Mouse (Mus musculus): Measurements from ENCODE around the gene Kcnd1.
A peak's percentile ranks its signal among the peaks of the same experiment; 100 is the strongest.
"Not testable (repeated sequence)": the region's sequence is repeated elsewhere in the genome, so short reads cannot be mapped to it uniquely, and the experiment has no call there.

The Kcnd1 gene

DNA sequence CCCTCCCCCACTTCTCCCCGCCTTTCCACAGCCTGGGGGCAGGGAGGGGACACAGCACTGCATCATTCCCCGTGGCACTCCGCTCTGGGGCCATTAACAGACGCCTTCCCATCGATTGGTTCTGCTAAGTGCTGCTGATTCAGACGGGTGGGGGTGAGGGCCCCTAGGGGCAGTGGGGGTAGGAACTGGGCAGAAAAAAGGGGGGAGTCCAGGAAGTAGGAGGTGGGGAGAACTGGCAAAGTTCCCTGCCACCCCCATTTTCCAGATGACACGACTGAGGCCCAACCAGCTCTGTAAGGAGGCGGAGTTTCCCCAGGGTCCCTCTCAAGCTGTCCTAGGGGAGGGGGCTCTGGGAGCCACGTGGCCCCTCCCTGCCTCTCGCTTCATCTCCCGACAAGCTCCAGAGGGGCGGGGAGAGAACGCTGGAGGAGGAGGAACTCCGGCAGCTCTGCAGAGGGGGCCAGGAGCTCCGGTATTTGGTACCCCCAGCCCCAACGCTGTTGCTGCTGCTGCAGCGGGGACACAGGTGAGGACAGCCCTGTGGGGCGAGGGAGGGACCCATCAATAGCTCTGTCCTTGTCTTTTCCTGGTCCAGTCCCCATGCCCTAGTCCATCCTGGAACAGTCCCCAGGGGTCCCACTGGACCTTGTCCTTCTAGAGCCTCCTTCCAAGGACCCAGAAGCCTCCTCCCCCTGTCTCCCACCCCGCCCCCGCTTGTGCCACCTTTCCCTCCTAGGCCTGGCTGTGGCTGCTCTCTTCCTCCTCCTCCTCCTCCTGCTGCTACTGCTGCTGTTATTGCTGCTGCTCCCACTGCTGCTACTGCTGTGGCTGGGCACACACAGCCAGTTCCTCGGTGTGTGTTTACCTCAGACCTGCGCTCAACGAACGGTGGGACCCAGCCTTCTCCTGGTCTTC, at the start of gene Kcnd1:
TSS of gene Kcnd1 (plus strand) at position 425 of the 915 bp plus-strand sequence.
- DNase-seq (ENCODE audit: low read depth, low spot score): peak; percentile 71

DNA sequence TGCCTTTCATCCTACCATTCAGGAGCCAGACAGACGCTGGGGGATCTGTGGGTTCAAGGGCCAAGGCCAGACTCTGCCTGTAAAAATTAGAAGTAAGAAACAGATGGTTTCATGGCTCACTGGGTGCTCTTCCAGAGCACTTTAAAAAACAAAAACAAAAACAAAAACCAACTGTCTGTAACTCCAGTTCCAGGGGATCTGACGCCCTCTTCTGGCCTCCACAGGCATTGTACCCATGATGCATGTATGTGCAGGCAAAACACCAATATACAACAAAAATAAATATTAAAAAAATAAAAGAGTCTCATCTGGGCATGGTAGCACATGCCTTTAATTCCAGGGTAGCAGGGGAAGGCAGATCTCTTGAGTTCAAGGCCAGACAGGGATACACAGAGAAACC, 49.3 kb upstream of the Kcnd1 start:
- no peak for DNase-seq (ENCODE audit: low read depth, low spot score)

DNA sequence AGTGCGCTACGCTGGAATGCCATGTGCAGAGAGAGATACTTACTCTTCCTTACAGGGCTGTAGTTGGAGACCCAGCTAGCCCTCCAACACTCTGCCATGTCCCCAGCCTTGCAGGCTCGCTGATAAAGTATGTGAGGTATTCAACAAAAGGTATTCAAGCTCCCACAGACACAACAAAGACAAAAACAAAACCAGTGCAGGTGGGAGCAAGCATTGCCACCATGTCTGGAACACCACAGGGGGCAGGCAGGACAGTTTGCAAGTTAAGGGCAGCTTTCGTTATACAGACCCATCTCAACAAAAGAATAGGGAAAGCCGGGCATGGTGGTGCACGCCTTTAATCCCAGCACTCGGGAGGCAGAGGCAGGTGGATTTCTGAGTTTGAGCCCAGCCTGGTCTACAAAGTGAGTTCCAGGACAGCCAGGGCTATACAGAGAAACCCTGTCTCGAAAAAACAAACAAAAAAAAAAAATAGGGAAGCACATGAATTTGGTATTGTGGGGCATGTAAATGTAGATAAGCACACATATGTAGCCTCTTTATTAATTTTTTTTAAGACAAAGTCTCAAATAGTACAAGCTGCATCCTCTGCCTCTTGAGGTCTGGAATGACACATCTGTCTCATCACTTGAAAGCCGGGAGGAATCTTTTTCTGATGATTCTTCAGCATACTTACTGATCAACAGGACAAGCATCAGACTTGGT, 46.4 kb upstream of the Kcnd1 start:
- DNase-seq (ENCODE audit: low read depth, low spot score): no peak

DNA sequence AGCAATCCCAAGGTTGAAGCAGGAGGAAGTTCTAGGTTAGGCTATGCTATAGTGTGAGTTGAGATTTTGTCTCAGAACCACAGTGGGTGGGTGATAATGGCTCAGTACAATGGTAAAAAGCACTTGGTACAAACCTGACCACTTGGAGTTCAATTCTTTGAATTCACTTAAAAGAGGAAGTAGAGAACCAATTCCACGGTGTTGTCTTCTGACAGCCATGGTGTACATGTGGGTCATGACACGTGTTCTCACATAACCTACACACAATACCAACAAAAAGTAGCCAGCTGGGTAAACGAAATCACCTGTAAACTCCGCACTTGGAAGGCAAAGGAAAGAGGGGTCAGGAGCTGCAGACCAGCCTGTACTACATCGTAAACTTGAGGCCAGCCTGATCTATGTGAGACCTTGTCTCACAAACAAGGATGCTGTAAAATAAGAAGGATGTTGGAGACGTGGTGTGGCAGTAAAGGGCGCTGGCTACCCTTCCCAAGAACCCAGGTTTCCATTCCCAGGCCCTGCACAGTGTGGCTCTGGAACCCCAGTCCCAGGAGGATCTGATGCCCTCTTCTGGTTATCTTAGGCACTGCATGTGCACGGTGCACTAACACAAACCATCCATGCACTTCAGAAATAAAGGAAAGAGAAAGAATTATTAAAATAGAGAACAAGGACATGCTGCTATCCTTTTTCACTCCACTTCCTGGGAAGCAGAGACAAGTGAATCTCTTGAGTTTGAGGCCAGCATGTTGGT, 45.6 kb upstream of the Kcnd1 start:
- peak; percentile 66 for DNase-seq (ENCODE audit: low read depth, low spot score)

DNA sequence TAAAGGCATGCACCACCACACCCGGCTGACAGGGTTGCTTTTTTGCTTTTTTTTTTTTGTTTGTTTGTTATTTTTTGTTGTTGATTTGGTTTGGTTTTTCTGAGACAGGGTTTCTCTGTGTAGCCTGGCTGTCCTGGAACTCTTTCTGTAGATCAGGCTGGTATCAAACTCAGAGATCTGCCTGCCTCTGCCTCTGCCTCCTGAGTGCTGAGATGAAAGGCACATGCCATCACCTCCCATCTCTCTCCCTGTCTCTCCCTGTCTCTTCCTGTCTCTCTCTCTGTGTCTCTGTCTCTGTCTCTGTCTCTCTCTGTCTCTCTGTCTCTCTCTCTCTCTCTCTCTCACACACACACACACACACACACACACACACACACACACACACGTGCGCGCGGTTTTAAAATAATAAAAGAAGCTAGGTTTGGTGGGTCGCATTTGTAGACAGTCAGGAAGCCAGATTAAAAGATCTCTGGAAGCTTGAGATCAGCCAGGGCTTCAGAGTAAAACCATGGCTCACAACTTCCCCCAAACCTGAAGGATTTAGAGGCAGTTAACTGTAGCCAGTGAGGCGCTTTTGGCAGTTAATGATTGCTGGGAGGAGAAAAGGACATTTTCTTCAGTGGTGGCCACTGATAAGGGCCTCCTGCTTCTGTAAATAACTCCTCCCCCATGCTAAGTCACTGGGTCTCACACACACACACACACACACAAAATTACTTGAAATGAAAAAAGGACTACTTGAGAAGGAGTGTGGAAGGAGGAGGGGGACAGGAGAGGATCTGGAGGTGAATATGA, 43.4 kb upstream of the Kcnd1 start:
- no peak for DNase-seq (ENCODE audit: low read depth, low spot score)

DNA sequence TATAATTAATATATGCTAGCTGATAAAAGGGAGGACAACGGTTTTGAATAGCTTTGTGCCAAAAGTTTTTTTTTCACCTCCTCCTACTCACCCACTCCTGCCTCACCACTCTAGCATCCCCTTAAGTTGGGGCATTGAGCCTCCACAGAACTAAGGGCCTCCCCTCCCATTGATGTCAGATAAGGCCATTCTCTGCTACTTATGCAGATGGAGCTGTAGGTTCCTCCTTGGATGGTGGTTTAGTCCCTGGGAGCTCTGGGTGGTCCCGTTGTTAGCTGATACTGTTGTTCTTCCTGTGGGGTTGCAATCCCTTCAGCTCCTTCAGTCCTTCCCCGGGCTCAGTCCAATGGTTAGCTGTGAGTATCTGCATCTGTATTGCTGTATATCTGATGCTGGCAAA, 42.8 kb upstream of the Kcnd1 start:
- DNase-seq (ENCODE audit: low read depth, low spot score): no peak

DNA sequence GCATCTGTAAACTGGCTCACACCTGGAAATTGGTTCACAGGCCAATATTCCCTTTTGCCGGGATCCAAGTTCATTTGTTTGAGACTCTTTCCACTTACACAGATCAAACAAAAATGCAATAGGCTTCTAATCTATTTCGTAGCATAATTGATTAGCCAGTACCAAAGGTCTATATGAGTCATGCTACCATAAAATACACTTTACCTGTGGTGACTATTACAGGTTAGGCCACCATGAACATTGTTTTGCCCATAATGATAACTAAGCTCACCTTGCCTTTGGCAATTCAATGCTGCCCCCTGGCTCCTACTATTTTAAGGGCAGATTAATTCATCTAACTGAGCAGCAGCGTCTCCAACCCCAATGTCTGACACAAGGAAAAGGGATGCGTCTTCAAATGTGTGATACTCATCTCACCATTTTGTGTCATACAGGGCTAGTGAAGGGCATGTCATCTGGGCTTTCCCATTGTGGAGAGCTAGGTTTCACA, 39.4 kb upstream of the Kcnd1 start:
- DNase-seq (ENCODE audit: low read depth, low spot score): no peak

DNA sequence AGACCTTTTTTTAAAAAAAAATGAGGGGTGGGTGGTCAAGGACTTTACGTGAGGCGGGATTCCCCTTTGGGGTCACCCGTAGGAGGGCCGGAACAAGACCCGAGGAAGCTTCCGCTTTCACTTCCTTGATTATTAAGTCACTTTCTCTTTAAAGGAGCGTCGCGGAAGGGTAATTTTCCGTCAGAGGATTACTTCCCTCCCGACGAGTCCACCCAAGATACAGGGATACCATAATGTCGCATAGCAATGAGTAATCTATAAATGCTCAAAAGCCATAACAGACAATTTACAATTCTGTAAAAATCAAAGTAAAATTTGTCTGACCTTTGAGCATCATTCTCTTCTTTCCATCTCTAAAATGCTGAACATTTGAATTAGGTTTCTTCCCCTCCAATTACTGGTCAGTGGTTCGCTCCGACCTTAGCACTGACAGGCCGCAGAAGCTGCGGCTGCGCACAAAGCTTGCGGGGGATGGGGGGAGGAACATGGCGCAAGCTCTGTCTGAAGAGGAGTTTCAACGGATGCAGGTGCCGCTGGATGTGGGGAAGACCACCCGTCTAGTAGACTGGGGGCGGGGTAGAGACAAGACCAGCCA, 32.5 kb upstream of the Kcnd1 start, which contains the start of gene Gripap1:
TSS of gene Gripap1 (plus strand) at position 224 of the 595 bp plus-strand sequence.
- DNase-seq (ENCODE audit: low read depth, low spot score): peak; percentile 96

DNA sequence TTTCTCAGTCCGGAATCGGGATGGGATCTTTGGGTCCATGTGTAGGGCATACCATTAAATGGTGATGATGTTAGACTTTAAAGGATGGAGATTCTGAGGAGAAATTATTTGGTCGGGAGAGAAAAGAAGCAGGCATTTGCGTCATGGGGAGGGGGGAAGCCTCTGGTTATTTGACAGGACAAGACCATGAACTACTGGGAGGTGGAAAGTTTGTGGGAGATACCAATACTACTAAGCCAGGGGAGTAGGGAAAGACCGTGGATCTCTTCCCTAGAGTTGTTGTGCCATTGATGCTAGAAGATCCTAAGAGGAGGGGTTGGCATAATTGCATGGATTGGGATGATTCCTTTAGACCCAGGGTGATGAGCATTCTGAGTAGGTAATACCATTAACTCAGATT, 31.8 kb upstream of the Kcnd1 start:
- peak; percentile 54 for DNase-seq (ENCODE audit: low read depth, low spot score)

DNA sequence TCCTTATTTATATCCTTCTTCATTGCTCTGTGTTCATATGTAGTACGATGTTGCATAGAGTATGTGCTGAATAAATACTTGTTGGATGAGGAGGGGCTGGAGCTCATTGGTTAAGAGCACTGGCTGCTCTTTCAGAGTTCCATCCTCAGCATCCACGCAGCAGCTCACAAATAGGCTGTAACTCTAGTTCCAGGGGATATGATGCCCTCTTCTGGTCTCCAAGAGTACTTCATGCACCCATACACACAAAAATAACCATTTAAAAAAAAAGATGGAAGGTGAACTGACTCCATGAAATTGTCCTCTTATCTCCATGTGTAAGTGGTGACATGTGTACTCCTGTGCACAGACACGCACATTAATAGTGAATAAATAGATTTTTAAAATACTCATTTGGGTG, 28.7 kb upstream of the Kcnd1 start:
- peak; percentile 58 for DNase-seq (ENCODE audit: low read depth, low spot score)

DNA sequence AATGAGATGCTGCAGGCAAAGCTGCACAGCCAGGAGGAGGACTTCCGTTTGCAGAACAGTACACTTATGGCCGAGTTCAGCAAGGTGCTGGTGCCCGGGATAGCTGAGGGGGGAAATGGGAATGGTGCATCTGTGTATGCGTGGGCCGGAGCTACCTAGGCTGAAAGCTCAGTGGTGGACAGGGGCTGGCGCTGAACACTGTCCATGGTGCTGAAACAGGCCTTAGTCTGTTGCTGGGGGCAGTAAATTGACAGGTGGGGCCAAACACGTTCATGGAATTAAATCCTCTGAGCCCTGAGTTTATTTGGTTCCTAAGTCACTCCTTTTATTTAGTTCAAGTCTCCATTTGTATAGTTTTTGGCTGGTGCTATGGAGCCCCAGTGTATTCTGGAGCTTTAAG, 27.1 kb upstream of the Kcnd1 start:
- no peak for DNase-seq (ENCODE audit: low read depth, low spot score)

DNA sequence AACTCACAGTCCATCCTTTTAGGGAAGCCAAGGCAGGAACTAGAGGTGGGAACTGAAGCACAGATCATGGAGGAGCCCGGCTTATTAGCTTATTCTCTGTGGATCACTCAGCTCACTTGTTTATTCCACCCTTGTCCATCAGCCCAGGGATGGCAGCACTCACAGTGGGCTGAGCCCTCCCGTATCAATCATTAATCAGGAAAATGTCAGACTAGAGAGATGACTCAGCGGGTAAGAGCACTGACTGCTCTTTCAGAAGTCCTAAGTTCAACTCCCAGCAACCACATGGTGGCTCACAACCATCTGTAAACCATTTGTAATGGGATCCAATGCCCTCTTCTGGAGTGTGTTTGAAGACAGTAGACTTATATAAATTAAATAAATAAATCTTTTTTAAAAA, 24.8 kb upstream of the Kcnd1 start:
- no peak for DNase-seq (ENCODE audit: low read depth, low spot score)

DNA sequence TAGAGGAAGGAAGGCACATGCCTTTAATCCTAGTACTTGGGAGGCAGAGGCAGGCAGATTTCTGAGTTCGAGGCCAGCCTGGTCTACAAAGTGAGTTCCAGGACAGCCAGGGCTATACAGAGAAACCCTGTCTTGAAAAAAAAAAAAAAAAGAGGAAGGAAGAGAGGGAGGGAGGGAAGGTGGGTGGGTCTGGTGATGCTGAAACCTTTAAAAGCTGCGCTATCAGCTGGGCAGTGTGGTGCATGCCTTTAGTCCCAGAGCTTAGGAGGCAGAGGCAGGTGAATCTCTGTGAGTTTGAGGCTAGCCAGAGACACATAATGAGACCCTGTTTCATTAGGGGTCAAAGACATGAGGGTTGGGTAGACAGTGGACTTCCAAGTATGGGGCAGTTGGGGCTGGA, 19.9 kb upstream of the Kcnd1 start:
- not testable (repeated sequence) for DNase-seq (ENCODE audit: low read depth, low spot score)

DNA sequence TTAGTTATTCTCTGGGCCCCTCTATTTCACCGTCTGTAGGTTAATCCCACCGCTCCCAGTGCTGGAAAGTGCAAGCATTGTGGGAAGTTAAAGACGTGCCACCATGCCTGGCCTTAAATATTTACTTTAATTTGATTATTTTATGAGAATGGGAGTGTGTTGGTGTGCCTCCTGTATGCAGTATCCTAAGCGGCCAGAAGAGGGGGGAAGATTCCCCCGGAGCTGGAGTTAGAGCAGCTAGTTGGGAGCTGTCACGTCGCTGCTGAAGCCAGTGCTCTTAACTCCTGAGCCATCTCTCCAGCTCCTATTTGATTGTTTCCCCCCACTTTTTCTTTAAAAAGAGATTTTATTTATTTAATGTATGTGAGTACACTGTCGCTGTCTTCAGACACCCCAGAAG, 7.1 kb upstream of the Kcnd1 start:
- not testable (repeated sequence) for DNase-seq (ENCODE audit: low read depth, low spot score)

DNA sequence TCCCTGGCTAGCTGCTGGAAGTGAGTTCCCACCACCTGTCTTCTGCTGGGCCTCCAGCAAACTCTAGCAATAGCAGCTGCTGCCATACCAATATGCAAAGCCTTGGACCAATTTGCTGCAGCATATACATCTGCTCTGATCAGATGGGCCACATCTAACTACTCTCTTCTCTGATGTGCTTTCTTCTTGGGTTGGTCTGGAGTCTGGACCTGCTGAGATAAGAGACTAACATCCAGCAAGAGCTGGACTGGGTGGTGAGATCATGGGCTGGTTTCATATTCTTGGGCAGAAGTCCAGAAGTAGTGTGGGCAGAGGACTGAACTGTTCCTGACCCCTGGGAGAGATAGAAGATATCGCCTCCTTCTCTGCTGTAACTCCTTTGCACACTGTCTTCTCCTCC, 15.1 kb downstream of the Kcnd1 start:
- DNase-seq (ENCODE audit: low read depth, low spot score): no peak

DNA sequence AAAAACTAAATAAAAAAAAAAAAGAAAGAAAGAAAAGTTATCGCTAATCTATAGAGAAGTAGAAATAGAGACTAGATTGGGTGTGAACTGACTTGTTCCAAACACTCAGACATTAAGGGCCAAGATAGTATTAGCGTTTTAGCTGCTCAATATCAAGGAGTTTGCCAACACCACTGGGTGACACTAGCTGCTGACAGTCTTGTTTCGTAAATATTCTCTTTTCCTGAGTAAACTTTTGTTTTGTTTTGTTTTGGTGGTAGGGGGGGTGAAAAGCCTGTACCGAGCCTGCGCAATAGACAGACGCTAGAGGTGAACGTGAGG, 18.7 kb downstream of the Kcnd1 start:
- DNase-seq (ENCODE audit: low read depth, low spot score): no peak

DNA sequence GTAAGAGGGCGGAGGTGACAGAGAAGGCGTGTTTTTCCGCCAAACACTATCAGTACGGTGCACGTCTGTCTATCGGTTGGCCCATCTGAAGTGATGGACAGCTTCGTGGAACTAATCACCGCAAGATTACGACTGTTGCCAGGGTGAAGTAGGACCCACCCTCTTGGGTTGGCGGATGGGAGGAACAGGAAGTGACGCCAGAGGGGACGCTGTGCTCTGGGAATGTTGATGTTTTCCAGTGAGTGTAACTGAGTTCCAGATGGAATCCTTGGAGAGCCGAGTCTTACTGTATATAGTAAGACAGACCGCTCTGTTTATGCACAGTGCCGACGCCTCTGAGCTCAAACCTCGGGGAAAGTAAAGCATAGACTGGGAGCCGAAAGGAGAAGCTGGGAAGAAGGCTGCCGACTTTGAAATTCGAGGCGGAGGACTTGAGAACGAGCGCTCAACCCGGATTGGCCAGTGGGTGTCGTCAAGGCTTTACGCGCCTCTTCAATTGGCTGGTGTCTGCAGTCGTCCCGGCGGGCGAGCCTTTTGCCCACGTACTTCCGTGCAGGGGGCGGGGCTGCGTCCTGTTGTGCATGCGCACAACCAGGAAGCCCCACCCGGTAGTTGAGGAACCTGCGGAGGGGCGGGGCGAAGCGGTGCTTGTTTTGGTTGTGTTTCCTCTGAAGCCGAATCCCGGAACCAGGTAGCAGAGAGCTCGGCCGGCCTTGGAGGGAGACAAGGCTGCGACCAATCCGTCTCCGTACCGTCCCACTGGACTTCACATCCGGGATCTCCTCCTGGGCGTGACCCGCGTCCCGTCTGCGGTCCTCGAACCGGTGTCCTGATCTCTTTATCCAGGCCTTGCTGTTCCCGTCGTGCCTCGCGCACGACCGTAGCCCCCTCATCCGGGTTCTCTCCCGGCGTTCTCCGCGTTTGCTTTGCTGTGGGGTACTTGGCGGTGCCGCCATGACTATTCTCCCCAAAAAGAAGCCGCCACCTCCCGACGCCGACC, 19.4 kb downstream of the Kcnd1 start, which contains the start of gene Otud5:
TSS of gene Otud5 (plus strand) at position 202 of the 1,000 bp plus-strand sequence.
- DNase-seq (ENCODE audit: low read depth, low spot score): peak; percentile 99

DNA sequence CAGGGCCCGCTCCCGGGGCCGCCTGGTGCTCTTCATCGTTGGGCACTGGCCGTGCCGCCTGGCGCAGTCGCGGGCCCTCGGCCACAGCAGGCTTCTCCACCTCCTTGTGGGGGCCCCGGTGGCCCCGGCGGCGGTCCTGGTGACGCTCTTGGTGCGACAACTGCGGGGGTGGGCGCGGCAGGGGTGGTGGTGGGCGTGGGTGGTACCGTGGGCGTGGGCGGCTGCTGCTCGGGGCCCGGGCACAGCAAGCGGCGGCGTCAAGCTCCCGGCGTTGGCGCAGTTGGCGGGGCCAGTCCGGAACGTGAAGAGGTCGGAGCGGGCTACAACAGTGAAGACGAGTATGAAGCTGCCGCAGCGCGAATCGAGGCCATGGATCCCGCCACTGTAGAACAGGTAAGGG, 20.2 kb downstream of the Kcnd1 start:
- DNase-seq (ENCODE audit: low read depth, low spot score): no peak

DNA sequence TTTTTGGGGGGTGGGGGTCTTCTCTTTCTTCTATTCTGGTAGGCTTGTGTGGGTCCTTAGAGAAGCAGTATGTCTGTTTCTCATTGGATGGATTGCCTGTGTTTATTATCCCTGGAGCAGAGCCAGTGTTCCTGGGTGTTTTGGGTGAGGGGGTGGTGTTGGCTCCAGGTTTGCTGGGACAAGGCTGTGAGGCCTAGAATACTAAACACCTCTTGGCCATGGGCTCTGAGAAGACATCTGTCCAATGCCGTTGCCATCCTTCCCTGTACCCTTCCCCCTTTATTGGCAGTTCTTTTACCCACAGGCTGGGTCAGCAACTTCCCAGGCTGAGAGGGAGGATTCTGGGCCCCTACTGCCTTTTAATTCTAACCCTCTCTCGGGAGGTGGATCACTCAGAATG, 25.8 kb downstream of the Kcnd1 start:
- peak; percentile 16 for DNase-seq (ENCODE audit: low read depth, low spot score)

DNA sequence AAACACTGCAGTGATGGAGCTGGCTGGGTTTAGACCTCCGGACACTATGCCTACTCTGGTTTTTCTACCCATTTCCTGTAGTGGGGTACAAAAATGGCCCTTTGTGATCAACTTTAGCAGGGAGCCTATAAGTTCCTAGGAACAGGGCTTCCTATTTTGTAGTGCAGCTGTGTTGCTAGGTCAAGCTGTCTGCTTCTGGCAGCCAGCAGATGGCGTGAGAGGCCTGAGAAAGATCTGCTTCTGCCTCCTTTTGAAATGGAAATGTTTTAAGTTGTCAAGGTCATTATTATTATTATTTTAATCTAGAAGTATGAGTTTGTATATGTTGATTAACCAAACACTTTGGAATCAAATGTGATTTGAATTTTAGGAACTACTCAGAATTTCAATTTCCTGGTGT, 32.5 kb downstream of the Kcnd1 start:
- DNase-seq (ENCODE audit: low read depth, low spot score): peak; percentile 67
